Mouse (Mus musculus) adrenal gland, postnatal 36 days (tissue): Measurements from ENCODE around the gene Sirpb1c. TPM values are rescaled to one million over a fixed set of nuclear protein-coding genes. Genes with fewer than 3 reads are reported as not detected.
"Not testable (repeated sequence)": the region's sequence is repeated elsewhere in the genome, so short reads cannot be mapped to it uniquely, and the experiment has no call there.

Experiments
- DNase-seq, 2 experiments: peaks; one replicate each; pipeline ENCODE4 v3.0.0; 2021; ENCODE audit warnings: mixed read lengths in 1 of 2
- long read RNA-seq, 2 experiments: library from polyadenylated mRNA; stranded (forward); transcript quantifications; one replicate each; pipeline ENCODE4 v2.0.0; 2021; ENCODE audit warnings: borderline sequencing depth in 2 of 2
- total RNA-seq, 2 experiments: library from RNA; stranded (reverse); gene quantifications; 2 replicates each; pipeline ENCODE4 v1.2.3; 2021

Gene Sirpb1c
- under 1 TPM in 1 of 2 experiments, not detected in 1; 0.59 TPM for total RNA-seq
- long read RNA-seq, experiment 1, partial matches to known transcripts, result 0 of 2 reads
- long read RNA-seq, experiment 1, other reads (novel, unspliced or antisense), result 0 of 2 reads
- long read RNA-seq, experiment 2, result 0 reads

- DNase-seq, result not testable (repeated sequence)
Observed at GRCm38 (mm10) chr3:15848280-15848679, at the start of gene Sirpb1c. Sirpb1c (minus strand) TSS chr3:15848528.

GRCm38 (mm10) chr3:15886380-15886779 is 38.1 kb upstream of the Sirpb1c start:
- no peak for DNase-seq

GRCm38 (mm10) chr3:15855773-15856172 is 7.4 kb upstream of the Sirpb1c start:
- not testable (repeated sequence) for DNase-seq

GRCm38 (mm10) chr3:15849922-15850321 is 1.6 kb upstream of the Sirpb1c start:
- DNase-seq, result no peak

- no peak for DNase-seq
Observed at GRCm38 (mm10) chr3:15847332-15848047, 838 bp downstream of the Sirpb1c start.

GRCm38 (mm10) chr3:15773642-15774041 is 74.7 kb downstream of the Sirpb1c start:
- DNase-seq, result not testable (repeated sequence)

Other genes with a start within 250 kb of the Sirpb1c start
- under 1 TPM in 1 of 2 experiments, not detected in 1; 0.43 TPM for gene Gm5150, start 157.9 kb upstream of the Sirpb1c start, total RNA-seq